15 mouse cellular contexts compared by ENCODE assay signal in the genomic region with DNA sequence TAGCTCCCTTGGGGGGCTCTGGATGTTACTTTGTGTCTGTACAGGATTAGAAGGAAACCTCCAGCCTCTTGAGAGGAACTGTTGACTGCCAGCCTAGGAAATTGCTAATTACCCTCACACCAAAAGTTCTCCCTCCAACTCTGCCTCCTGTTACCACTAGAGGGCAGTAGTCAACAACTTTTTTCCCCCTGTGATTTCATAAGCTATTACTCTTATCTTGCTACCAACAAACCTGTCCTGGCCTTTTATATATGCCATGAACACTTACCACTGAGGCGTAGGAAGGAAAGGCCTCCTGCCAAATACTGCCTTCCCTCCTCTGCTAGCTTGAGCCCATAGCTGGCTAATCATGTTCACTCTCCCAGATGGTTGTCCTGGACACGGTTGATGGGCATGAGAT. TPM values are rescaled to one million over a fixed set of nuclear protein-coding genes. Genes with fewer than 3 reads are reported as not detected.
DNase-seq lines count a peak whose midpoint lies in the region; TF ChIP-seq lines count a peak whose summit lies in the region.
"Had no signal": no experiment of that assay in that cellular context is flagged by ENCODE, and none has a peak within 500 bp of the region (broad histone marks: within the 10 kb centered on the region; RNA-seq: fewer than 3 reads in every experiment).

No protein-coding gene starts in this region.

- H3K9me3 ChIP-seq in ES-Bruce4 (replicated peaks; ENCODE audit: control insufficient read depth, insufficient read depth, low read length, poor library complexity, severe bottlenecking) = no peaks in the 10 kb centered on the region
- H3K9me3 ChIP-seq: hindbrain, embryonic 13.5 days; lung, embryonic 15.5 days; neural tube, embryonic 12.5 days had no signal

- intact Hi-C loops in left cerebral cortex, postnatal 14 days (cut with DNase I) = loop anchor here (10.0 kb wide), 1 partner anchor 904 kb away; no protein-coding TSS in a partner anchor
- intact Hi-C loops in left cerebral cortex, postnatal 4 days (cut with DNase I) = loop anchor here (10.0 kb wide), 2 partner anchors 414 to 884 kb away; no protein-coding TSS in a partner anchor
- intact Hi-C loops in heart, postnatal 14 days (cut with DNase I) = no loop called here

- no peaks in the 10 kb centered on the region for H3K4me1 ChIP-seq in ES-Bruce4 (ENCODE audit: control insufficient read depth, insufficient read depth, low read length)
- H3K4me1 ChIP-seq: lung, embryonic 15.5 days; neural tube, embryonic 12.5 days had no signal

- H3K27me3 ChIP-seq in ES-Bruce4 (ENCODE audit: control insufficient read depth, insufficient read depth, low read length, poor library complexity, severe bottlenecking) = no peaks in the 10 kb centered on the region
- H3K27me3 ChIP-seq: hindbrain, embryonic 13.5 days; lung, embryonic 15.5 days; neural tube, embryonic 12.5 days had no signal

- no peak overlapping the region for H3K27ac ChIP-seq in ES-Bruce4 (ENCODE audit: insufficient read depth, low read length)
- H3K27ac ChIP-seq: hindbrain, embryonic 13.5 days; lung, embryonic 15.5 days; neural tube, embryonic 12.5 days had no signal

- no peak for TF ChIP-seq EP300 in ES-Bruce4 (IDR thresholded peaks at IDR 0.05; ENCODE audit: insufficient read depth, low read depth, low read length)

- H3K9ac ChIP-seq in ES-Bruce4 (ENCODE audit: low read depth, poor library complexity, severe bottlenecking) = no peak overlapping the region
- H3K9ac ChIP-seq: hindbrain, embryonic 13.5 days; lung, embryonic 15.5 days; neural tube, embryonic 12.5 days had no signal

- TF ChIP-seq POLR2A in ES-Bruce4 (IDR thresholded peaks at IDR 0.05; ENCODE audit: insufficient read depth, low read length) = no peak

- 0 out of 2 replicates have a peak, but pooled peaks cover 3% of the 10 kb centered on the region for H3K36me3 ChIP-seq in ES-Bruce4 (ENCODE audit: control insufficient read depth, insufficient read depth, low read length, poor library complexity, severe bottlenecking)

- TF ChIP-seq CTCF in ES-Bruce4 (IDR thresholded peaks at IDR 0.05; ENCODE audit: low read depth, low read length) = peak; percentile 17

- H3K4me3 ChIP-seq in ES-Bruce4 (ENCODE audit: low read depth, low read length) = no peak overlapping the region
- H3K4me3 ChIP-seq: erythroblast, embryonic 14.5 days; hindbrain, embryonic 13.5 days; lung, embryonic 15.5 days; neural tube, embryonic 12.5 days had no signal

- peak; percentile 55 for DNase-seq in embryo, embryonic 10.5 days (ENCODE audit: low spot score)
- DNase-seq in embryo, embryonic 10 days (ENCODE audit: low spot score) = no peak
- DNase-seq in left cerebral cortex, postnatal 14 days (ENCODE audit: low spot score in 2 of 2) = peak; percentile 41 to 63
- DNase-seq in left cerebral cortex, postnatal 4 days = no peak
- DNase-seq in forelimb bud, embryonic 11.5 days (ENCODE audit: low read depth, low spot score) = peak; percentile 20
- DNase-seq in right cerebral cortex, adult 2 months (ENCODE audit: low spot score in 2 of 2) = no peak
- no peak for DNase-seq in heart, postnatal 14 days
- DNase-seq: cerebellum, adult 18-20 months; gastrocnemius, postnatal 25 days had no signal

RNA-seq across cellular contexts. Expression of a gene that starts 37.6 kb away (rescaled TPM):
- total RNA-seq in left cerebral cortex, postnatal 14 days (2021) = not detected
- not detected for total RNA-seq in left cerebral cortex, postnatal 4 days (2021)
- polyA plus RNA-seq in ES-Bruce4 (2011; ENCODE audit: insufficient read depth, insufficient read length, low read depth, missing spikeins) = not detected in 2 replicates
- not detected for total RNA-seq in heart, postnatal 14 days (2021)
- total RNA-seq: gastrocnemius, postnatal 25 days; layer of hippocampus, adult 8-10 months had no signal
- polyA plus RNA-seq: erythroblast, embryonic 14.5 days; hindbrain, embryonic 13.5 days; lung, embryonic 15.5 days; neural tube, embryonic 12.5 days had no signal

RNA-seq across cellular contexts. Expression of a gene that starts 54.1 kb away (rescaled TPM):
- total RNA-seq in left cerebral cortex, postnatal 14 days (2021) = not detected
- total RNA-seq in left cerebral cortex, postnatal 4 days (2021) = not detected
- not detected in 2 replicates for polyA plus RNA-seq in ES-Bruce4 (2011; ENCODE audit: insufficient read depth, insufficient read length, low read depth, missing spikeins)
- not detected for total RNA-seq in heart, postnatal 14 days (2021)
- total RNA-seq: gastrocnemius, postnatal 25 days; layer of hippocampus, adult 8-10 months had no signal
- polyA plus RNA-seq: erythroblast, embryonic 14.5 days; hindbrain, embryonic 13.5 days; lung, embryonic 15.5 days; neural tube, embryonic 12.5 days had no signal

Comparison
In these comparisons a context has a peak if more than half of its experiments do, and no peak if none do; other contexts are left out.
1. DNase-seq: peak in embryo, embryonic 10.5 days (single experiment), left cerebral cortex, postnatal 14 days (2 of 2) and forelimb bud, embryonic 11.5 days (single experiment); none in embryo, embryonic 10 days (single experiment), left cerebral cortex, postnatal 4 days (single experiment), right cerebral cortex, adult 2 months (0 of 2) and heart, postnatal 14 days (0 of 2).